Mouse (Mus musculus) midbrain, embryonic 10.5 days (tissue): Measurements from ENCODE around the gene Mrpl51. TPM values are rescaled to one million over a fixed set of nuclear protein-coding genes. Genes with fewer than 3 reads are reported as not detected.
"Not testable (repeated sequence)": the region's sequence is repeated elsewhere in the genome, so short reads cannot be mapped to it uniquely, and the experiment has no call there.

Experiments used
- DNase-seq: peaks from one replicate; pipeline ENCODE4 v3.0.0-alpha.2; 2017; ENCODE audit warnings: low spot score
- H3K27ac ChIP-seq: fragments of 300-500 bp; sonication (generic); replicated peaks from 2 replicates; pipeline ENCODE4 v1.5.1; 2016; ENCODE audit warnings: mild to moderate bottlenecking
- H3K27me3 ChIP-seq: fragments of 300-500 bp; sonication (generic); 2 replicates; pipeline ENCODE4 v1.6.1; 2016; ENCODE audit warnings: low read depth, mild to moderate bottlenecking; ENCODE audit not compliant: poor library complexity, severe bottlenecking
- H3K36me3 ChIP-seq: fragments of 300-500 bp; sonication (generic); 2 replicates; pipeline ENCODE4 v1.6.1; 2016; ENCODE audit warnings: mild to moderate bottlenecking, moderate library complexity
- H3K4me1 ChIP-seq: fragments of 300-500 bp; sonication (generic); 2 replicates; pipeline ENCODE4 v1.6.1; 2016
- H3K4me3 ChIP-seq: fragments of 300-500 bp; sonication (generic); 2 replicates; pipeline ENCODE4 v1.5.1; 2016; ENCODE audit warnings: mild to moderate bottlenecking, moderate library complexity
- H3K9me3 ChIP-seq: fragments of 300-500 bp; sonication (generic); replicated peaks from 2 replicates; pipeline ENCODE4 v1.6.1; 2016; ENCODE audit warnings: mild to moderate bottlenecking
- WGBS: fragments of 180-500 bp; shearing (Covaris S2); methylation state at CpG from one replicate; pipeline ENCODE4 v1.1.7; 2016; 5-methylcytosine and 5-hydroxymethylcytosine counted together
- polyA plus RNA-seq: library from polyadenylated mRNA; unstranded; fragments of >200 nt; fragmentation: Nextera tagmentation; extraction: Ambion mirVana; gene quantifications from 2 replicates; pipeline ENCODE4 v1.2.1, GENCODE M21; 2016

The Mrpl51 gene
- polyA plus RNA-seq, 1 experiment from 2014 or later, result 231 TPM

DNA sequence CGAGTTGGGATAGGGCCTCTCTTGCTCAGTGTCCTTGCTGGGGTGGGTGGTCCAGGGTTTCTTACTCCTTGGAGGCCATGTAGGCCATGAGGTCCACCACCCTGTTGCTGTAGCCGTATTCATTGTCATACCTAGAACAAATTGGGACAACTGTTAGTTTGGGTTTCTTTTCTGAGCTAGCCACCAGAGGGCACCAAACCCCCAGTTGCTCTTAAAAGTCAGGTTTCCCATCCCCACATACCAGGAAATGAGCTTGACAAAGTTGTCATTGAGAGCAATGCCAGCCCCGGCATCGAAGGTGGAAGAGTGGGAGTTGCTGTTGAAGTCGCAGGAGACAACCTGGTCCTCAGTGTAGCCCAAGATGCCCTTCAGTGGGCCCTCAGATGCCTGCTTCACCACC, 29.6 kb upstream of the Mrpl51 start:
- not testable (repeated sequence) for H3K27me3 ChIP-seq, H3K27ac ChIP-seq, H3K9me3 ChIP-seq
- H3K36me3 ChIP-seq, result peaks cover 79% of the 10 kb centered on the region
- WGBS, result 27% methylated on average over 4 of the region's 5 CpGs
- peaks cover 69% of the 10 kb centered on the region for H3K4me1 ChIP-seq
- peak overlapping the region; percentile 33 for H3K4me3 ChIP-seq
- peak; percentile 68 for DNase-seq

GRCm38 (mm10) chr6:125162615-125163305, 28.8 kb upstream of the Mrpl51 start:
- DNase-seq, H3K27ac ChIP-seq, H3K9me3 ChIP-seq, H3K27me3 ChIP-seq: not testable (repeated sequence)
- WGBS, result 80% methylated on average over 13 of the region's 16 CpGs
- Histone ChIP-seq H3K4me1 (peaks cover 69% of the 10 kb centered on the region), H3K4me3 (peak overlapping the region; percentile 40), H3K36me3 (peaks cover 81% of the 10 kb centered on the region)

- Histone ChIP-seq H3K27me3 (no peaks in the 10 kb centered on the region), H3K27ac (peak overlapping the region; percentile 100), H3K4me1 (peaks cover 63% of the 10 kb centered on the region), H3K9me3 (no peaks in the 10 kb centered on the region), H3K36me3 (peaks cover 83% of the 10 kb centered on the region), H3K4me3 (peak overlapping the region; percentile 98)
- DNase-seq, result peak; percentile 36
- WGBS, result 9% methylated on average over 20 of the region's 20 CpGs
Observed at GRCm38 (mm10) chr6:125163801-125164657, 27.6 kb upstream of the Mrpl51 start.

DNA sequence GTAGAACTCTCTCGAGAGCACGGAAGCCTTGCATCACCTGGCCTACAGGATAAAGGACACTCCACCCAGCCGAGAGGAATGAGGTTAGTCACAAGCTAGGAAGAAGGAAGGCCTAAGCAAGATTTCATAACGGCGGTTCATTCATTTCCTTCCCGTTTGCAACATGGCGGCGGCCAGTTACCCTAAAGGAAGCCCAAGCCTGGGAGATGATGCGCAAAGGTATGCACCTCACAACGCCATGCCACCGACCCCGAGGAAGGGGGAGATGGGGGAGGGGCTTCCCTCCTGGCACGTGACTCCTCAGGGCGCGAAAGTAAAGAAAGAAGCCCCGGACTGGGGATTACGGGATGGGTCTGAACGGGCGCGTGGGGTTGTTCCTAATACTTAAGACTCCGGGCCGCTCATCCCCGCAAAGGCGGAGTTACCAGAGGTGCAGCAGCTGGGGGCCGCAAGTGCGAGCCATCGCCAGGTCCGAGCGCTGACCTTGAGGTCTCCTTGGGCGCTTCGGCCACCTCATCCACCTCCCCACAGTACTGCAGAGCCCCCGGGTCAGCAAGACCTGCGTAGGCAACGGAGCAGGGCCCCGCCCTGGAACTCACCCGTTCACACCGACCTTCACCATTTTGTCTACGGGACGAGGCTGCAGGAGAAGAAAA, 26.8 kb upstream of the Mrpl51 start:
- Histone ChIP-seq H3K9me3 (no peaks in the 10 kb centered on the region), H3K36me3 (peaks cover 83% of the 10 kb centered on the region), H3K27ac (peak overlapping the region; percentile 100), H3K4me1 (peaks cover 62% of the 10 kb centered on the region), H3K27me3 (no peaks in the 10 kb centered on the region), H3K4me3 (peak overlapping the region; percentile 98)
- WGBS, result under 1% methylated on average over 39 of the region's 39 CpGs
- DNase-seq, result peak; percentile 87

- DNase-seq, result peak; percentile 97
- Histone ChIP-seq H3K27me3 (no peaks in the 10 kb centered on the region), H3K36me3 (peaks cover 83% of the 10 kb centered on the region), H3K27ac (peak overlapping the region; percentile 100), H3K9me3 (no peaks in the 10 kb centered on the region), H3K4me1 (peaks cover 57% of the 10 kb centered on the region), H3K4me3 (peak overlapping the region; percentile 98)
- WGBS, result under 1% methylated on average over 36 of the region's 36 CpGs
Observed at GRCm38 (mm10) chr6:125165328-125165891, 26.2 kb upstream of the Mrpl51 start.

- peaks cover 49% of the 10 kb centered on the region for H3K4me1 ChIP-seq
- WGBS, result under 1% methylated on average over 18 of the region's 18 CpGs
- H3K4me3 ChIP-seq, result peak within 1 kb of the TSS; percentile 98
- DNase-seq, result peak; percentile 78
- no peaks in the 10 kb centered on the region for H3K9me3 ChIP-seq
- no peaks in the 10 kb centered on the region for H3K27me3 ChIP-seq
- H3K36me3 ChIP-seq, result peaks cover 83% of the 10 kb centered on the region
- peak within 1 kb of the TSS; percentile 100 for H3K27ac ChIP-seq
Observed at GRCm38 (mm10) chr6:125166051-125166751, 25.4 kb upstream of the Mrpl51 start, which contains the start of gene Gapdh. Gene Gapdh, minus strand, starts transcription at chr6:125166467.

DNA sequence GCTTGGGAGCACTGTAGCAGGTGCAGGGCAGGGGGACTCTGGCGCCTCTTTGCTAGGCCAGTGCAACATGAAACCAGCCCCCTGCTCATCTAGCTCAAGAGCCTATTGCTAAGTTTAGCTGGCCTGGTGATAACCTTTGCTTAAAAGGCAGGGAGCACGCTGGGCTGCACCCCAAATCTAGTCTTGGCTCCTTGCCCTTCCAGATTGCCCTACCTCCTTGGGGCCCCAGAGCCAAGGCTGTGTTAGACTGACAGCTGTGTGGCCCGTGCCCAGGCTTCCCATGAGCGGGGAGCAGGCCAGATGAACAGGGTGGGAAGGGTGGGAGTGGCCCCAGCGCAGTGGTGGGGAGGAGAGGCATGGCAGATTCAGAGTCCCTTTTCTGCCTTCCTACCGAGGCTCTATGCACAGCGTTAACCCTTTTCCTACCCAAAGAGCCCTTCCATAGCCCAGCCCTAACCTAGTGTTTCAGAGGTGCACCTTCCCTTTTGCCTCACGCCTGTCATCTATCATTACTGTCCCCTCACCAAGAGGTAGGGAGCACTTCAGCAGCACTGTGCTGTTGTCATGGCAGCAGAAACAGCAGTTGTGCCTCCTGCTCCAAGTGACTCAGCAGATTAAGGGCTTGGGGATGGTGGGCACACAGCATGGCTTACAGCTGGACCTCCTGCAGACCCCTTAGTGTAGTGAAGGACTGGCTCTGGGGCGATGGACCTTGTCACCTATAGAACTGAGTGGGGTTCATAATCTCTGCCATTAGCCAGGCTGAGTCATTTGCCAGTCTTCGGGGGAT, 24.5 kb upstream of the Mrpl51 start:
- peak; percentile 64 for DNase-seq
- peak overlapping the region; percentile 100 for H3K27ac ChIP-seq
- peaks cover 84% of the 10 kb centered on the region for H3K36me3 ChIP-seq
- 16% methylated on average over 10 of the region's 10 CpGs for WGBS
- H3K9me3 ChIP-seq, result no peaks in the 10 kb centered on the region
- H3K27me3 ChIP-seq, result no peaks in the 10 kb centered on the region
- peaks cover 44% of the 10 kb centered on the region for H3K4me1 ChIP-seq
- H3K4me3 ChIP-seq, result peak overlapping the region; percentile 98

GRCm38 (mm10) chr6:125168086-125168485, 23.5 kb upstream of the Mrpl51 start:
- Histone ChIP-seq H3K4me3 (no peak overlapping the region), H3K9me3 (no peaks in the 10 kb centered on the region), H3K4me1 (peaks cover 35% of the 10 kb centered on the region), H3K27me3 (no peaks in the 10 kb centered on the region), H3K27ac (no peak overlapping the region), H3K36me3 (peaks cover 84% of the 10 kb centered on the region)
- no peak for DNase-seq
- WGBS, result 92% methylated on average over 14 of the region's 14 CpGs

GRCm38 (mm10) chr6:125170194-125170593, 21.4 kb upstream of the Mrpl51 start:
- Histone ChIP-seq H3K9me3 (no peaks in the 10 kb centered on the region), H3K27me3 (no peaks in the 10 kb centered on the region), H3K27ac (no peak overlapping the region), H3K4me1 (peaks cover 24% of the 10 kb centered on the region), H3K36me3 (peaks cover 86% of the 10 kb centered on the region), H3K4me3 (no peak overlapping the region)
- DNase-seq, result no peak
- 84% methylated on average over 6 of the region's 6 CpGs for WGBS

- WGBS, result 94% methylated on average over 2 of the region's 2 CpGs
- Histone ChIP-seq H3K27ac (no peak overlapping the region), H3K4me3 (no peak overlapping the region), H3K36me3 (peaks cover 100% of the 10 kb centered on the region), H3K27me3 (no peaks in the 10 kb centered on the region), H3K4me1 (peaks cover 7% of the 10 kb centered on the region), H3K9me3 (no peaks in the 10 kb centered on the region)
- no peak for DNase-seq
Observed at GRCm38 (mm10) chr6:125172474-125172873, 19.1 kb upstream of the Mrpl51 start.

DNA sequence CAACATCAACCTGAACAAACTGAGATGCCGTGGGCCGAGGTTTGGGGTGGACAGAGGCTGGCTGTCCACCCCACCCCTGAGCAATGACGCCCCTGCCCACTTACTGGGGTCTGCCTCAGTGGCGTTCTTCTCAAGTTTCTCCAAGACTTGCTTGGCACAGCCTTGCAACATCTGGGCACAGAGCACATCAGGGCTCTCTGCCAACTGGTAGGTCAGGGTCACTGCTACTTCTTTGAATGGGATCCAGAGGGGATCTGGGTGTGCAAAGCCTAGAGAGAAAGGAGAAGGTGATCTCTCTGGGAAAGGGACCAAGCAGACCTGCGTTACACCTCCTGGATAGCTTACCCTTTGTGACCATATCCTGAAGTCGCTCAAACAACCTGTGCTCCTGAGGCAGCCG, 18.3 kb upstream of the Mrpl51 start:
- no peaks in the 10 kb centered on the region for H3K27me3 ChIP-seq
- no peaks in the 10 kb centered on the region for H3K4me1 ChIP-seq
- DNase-seq, result no peak
- no peak overlapping the region for H3K27ac ChIP-seq
- H3K36me3 ChIP-seq, result peaks cover 100% of the 10 kb centered on the region
- WGBS, result 95% methylated on average over 7 of the region's 7 CpGs
- H3K9me3 ChIP-seq, result no peaks in the 10 kb centered on the region
- H3K4me3 ChIP-seq, result no peak overlapping the region
